Mouse (Mus musculus): ENCODE data around the gene Cxcl16.
A peak's percentile ranks its signal among the peaks of the same experiment; 100 is the strongest.

Gene Cxcl16

GRCm38 (mm10) chr11:70409594-70410296 is 50.0 kb downstream of the Cxcl16 start, which contains the start of gene Pelp1:
TSS of gene Pelp1 (minus strand) at chr11:70410031.
- DNase-seq: peak; percentile 90 to 93
